ENCODE assay signal across 9 mouse cellular contexts in the genomic region with DNA sequence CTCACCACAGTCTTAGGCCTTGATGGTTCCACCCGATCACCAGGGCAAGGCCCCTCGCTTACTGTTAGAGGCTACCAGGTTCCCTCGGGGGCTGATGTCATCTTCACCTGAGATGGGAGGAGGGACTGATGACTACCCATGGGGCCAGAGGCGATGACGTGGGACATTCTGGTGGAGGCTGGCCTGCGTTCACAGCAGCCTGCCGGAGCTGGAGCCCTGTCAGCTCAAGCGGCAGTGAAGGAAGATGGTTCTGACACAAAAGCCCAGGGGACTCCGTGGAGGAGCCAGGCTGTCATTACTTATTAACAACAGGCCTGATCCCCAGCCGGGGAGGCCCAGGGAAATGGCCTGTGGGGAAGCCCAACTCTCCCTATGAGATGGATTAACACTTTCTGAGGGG.
A peak's percentile ranks its signal among the peaks of the same experiment; 100 is the strongest.
DNase-seq lines count a peak whose midpoint lies in the region; ATAC-seq and TF ChIP-seq lines count a peak whose summit lies in the region.
"Had no signal": no experiment of that assay in that cellular context is flagged by ENCODE, and none has a peak within 500 bp of the region (broad histone marks: within the 10 kb centered on the region; RNA-seq: fewer than 3 reads in every experiment).

No protein-coding gene starts in this region.

- no peaks in the 10 kb centered on the region for H3K9me3 ChIP-seq in forebrain, embryonic 12.5 days
- no peaks in the 10 kb centered on the region for H3K9me3 ChIP-seq in forebrain, embryonic 14.5 days (replicated peaks; ENCODE audit: control insufficient read depth, low read length)
- no peaks in the 10 kb centered on the region for H3K9me3 ChIP-seq in midbrain, embryonic 10.5 days (replicated peaks)

- no peak for TF ChIP-seq CTCF in Patski (IDR thresholded peaks at IDR 0.05)

- no peak overlapping the region for H3K9ac ChIP-seq in forebrain, embryonic 12.5 days
- no peak overlapping the region for H3K9ac ChIP-seq in forebrain, embryonic 14.5 days (ENCODE audit: low read length)

- POLR2A ChIA-PET in Patski (lab: Charles Lee), result no interaction called here

- ATAC-seq in forebrain, embryonic 12.5 days (ENCODE audit: low FRiP score), result peak; percentile 40; the same call in 1 of the 2 replicates
- ATAC-seq in forebrain, embryonic 14.5 days, result no peak
- ATAC-seq in Patski, result peak; percentile 41
- ATAC-seq in megakaryocyte, adult 5-6 weeks (ENCODE audit: poor library complexity, severe bottlenecking), result no peak

- H3K27me3 ChIP-seq in forebrain, embryonic 12.5 days, result 0 out of 2 replicates have a peak, but pooled peaks cover 10% of the 10 kb centered on the region
- no peaks in the 10 kb centered on the region for H3K27me3 ChIP-seq in forebrain, embryonic 14.5 days (replicated peaks; ENCODE audit: control insufficient read depth, insufficient read depth, low read length)
- H3K27me3 ChIP-seq in Patski, result no peaks in the 10 kb centered on the region
- peaks cover 75% of the 10 kb centered on the region for H3K27me3 ChIP-seq in midbrain, embryonic 10.5 days (ENCODE audit: low read depth, poor library complexity, severe bottlenecking)

- peaks cover 29% of the 10 kb centered on the region for H3K4me1 ChIP-seq in forebrain, embryonic 12.5 days
- H3K4me1 ChIP-seq in forebrain, embryonic 14.5 days (ENCODE audit: control insufficient read depth, insufficient read depth, low read length), result no peaks in the 10 kb centered on the region
- H3K4me1 ChIP-seq in midbrain, embryonic 10.5 days, result peaks cover 37% of the 10 kb centered on the region

- H3K27ac ChIP-seq in forebrain, embryonic 12.5 days, result peak overlapping the region; percentile 76
- no peak overlapping the region for H3K27ac ChIP-seq in forebrain, embryonic 14.5 days (ENCODE audit: low read depth, low read length)
- H3K27ac ChIP-seq in midbrain, embryonic 10.5 days (replicated peaks), result peak overlapping the region; percentile 84

- CTCF ChIA-PET in Patski (lab: Charles Lee), result no interaction called here

- WGBS in forebrain, embryonic 12.5 days, result 29% methylated on average over 10 of the region's 10 CpGs
- WGBS in forebrain, embryonic 14.5 days, result 49% methylated on average over 10 of the region's 10 CpGs
- WGBS in midbrain, embryonic 10.5 days, result 43% methylated on average over 10 of the region's 10 CpGs

- no peak overlapping the region for H3K4me3 ChIP-seq in forebrain, embryonic 12.5 days (replicated peaks)
- H3K4me3 ChIP-seq in forebrain, embryonic 14.5 days (ENCODE audit: low read depth, low read length), result no peak overlapping the region
- no peak overlapping the region for H3K4me3 ChIP-seq in midbrain, embryonic 10.5 days

- no peak overlapping the region for H3K4me2 ChIP-seq in forebrain, embryonic 12.5 days
- no peak overlapping the region for H3K4me2 ChIP-seq in forebrain, embryonic 14.5 days (ENCODE audit: low read length)

- H3K36me3 ChIP-seq in forebrain, embryonic 12.5 days (replicated peaks), result no peaks in the 10 kb centered on the region
- H3K36me3 ChIP-seq in forebrain, embryonic 14.5 days (ENCODE audit: control insufficient read depth, insufficient read depth, low read length), result no peaks in the 10 kb centered on the region
- H3K36me3 ChIP-seq in midbrain, embryonic 10.5 days, result no peaks in the 10 kb centered on the region

- no peak for DNase-seq in forebrain, embryonic 14.5 days (ENCODE audit: low spot score)
- peak; percentile 17 for DNase-seq in Patski (ENCODE audit: low read depth, low spot score)
- DNase-seq in kidney, adult 11 months, result peak; percentile 6
- DNase-seq in midbrain, embryonic 10.5 days (ENCODE audit: low spot score), result peak; percentile 29
- no peak for DNase-seq in spleen, postnatal 4 days (ENCODE audit: low spot score in 2 of 2)
- DNase-seq in cerebellum, postnatal 25 days, result no peak
- DNase-seq: gastrocnemius, postnatal 36 days had no signal

- in situ Hi-C loops in Patski (cut with MboI; ENCODE audit: low pct_unique_long_range_greater_than_20kb), result no loop called here

Comparison
In these comparisons a context has a peak if more than half of its experiments do, and no peak if none do; other contexts are left out.
1. ATAC-seq: peak in forebrain, embryonic 12.5 days (single experiment) and Patski (single experiment); none in forebrain, embryonic 14.5 days (single experiment) and megakaryocyte, adult 5-6 weeks (single experiment).
2. DNase-seq: peak in Patski (single experiment), kidney, adult 11 months (single experiment) and midbrain, embryonic 10.5 days (single experiment); none in forebrain, embryonic 14.5 days (single experiment), spleen, postnatal 4 days (0 of 2) and cerebellum, postnatal 25 days (0 of 2).